Mouse (Mus musculus): Measurements from ENCODE around the gene Usf1. TPM values are rescaled to one million over a fixed set of nuclear protein-coding genes. Genes with fewer than 3 reads are reported as not detected.

Gene Usf1
- polyA plus RNA-seq, 1 experiment = 87.8 TPM

DNA sequence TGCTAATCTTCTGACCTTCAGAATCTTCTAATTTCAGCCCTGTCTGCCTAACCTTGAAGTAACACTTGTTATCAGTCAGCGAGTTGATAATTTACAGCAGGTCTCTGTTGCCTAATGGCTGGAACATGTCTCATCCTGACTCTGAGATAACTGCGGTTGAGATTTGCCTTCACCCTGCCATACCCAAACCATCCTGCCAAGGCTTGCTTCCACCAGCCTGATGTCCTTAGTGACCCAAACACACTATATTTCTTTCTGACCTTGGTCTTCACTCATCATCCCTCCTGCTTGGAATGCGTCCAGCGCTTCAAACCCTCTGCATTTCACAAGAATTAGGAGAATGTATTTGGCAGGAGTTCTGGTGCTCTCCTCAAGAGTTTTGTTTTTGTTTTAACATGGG lies 14.0 kb downstream of the Usf1 start:
- TF ChIP-seq POLR2A (IDR thresholded peaks at IDR 0.05; ENCODE audit: low read depth, low read length) (no peak), CTCF (IDR thresholded peaks at IDR 0.05; ENCODE audit: extremely low read depth, insufficient read length, insufficient replicate concordance, low read depth, low read length) (no peak)
- H3K4me3 ChIP-seq (ENCODE audit: low read depth, low read length) = no peak overlapping the region
- H3K36me3 ChIP-seq (ENCODE audit: control insufficient read depth, insufficient read depth, low read length) = peaks cover 3% of the 10 kb centered on the region; the same call in 1 of the 2 replicates
- H3K4me1 ChIP-seq (ENCODE audit: control insufficient read depth, insufficient read depth, insufficient read length, low read length) = peaks cover 5% of the 10 kb centered on the region; the same call in 1 of the 2 replicates
- 25% methylated on average over 4 of the region's 4 CpGs for WGBS
- no peaks in the 10 kb centered on the region for H3K27me3 ChIP-seq (ENCODE audit: control insufficient read depth, insufficient read depth, low read length)
- peak overlapping the region; percentile 73 for H3K27ac ChIP-seq (ENCODE audit: insufficient read depth, low read depth, low read length)

DNA sequence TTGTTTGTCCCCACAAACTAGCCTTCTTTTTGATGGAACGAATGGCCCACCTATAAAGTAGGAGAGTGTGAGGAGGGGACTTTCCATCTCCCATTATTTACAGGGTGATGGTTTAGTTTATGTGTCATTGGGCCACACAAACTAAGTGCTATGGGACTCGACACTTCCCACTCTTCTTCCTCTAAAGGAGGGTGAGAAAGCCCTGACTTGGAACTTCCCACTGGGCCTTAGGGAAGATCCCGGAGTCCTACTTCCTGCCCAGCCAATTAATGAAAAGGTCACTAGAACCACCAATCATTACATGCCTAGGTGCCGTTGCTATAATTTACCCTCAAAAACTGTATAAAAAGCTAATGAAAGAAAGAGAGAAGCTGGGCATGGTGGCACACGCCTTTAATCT lies 21.0 kb downstream of the Usf1 start:
- H3K4me1 ChIP-seq (ENCODE audit: control insufficient read depth, insufficient read depth, insufficient read length, low read length) = peaks cover 8% of the 10 kb centered on the region; the same call in 1 of the 2 replicates
- H3K4me3 ChIP-seq (ENCODE audit: low read depth, low read length) = no peak overlapping the region
- WGBS = 83% methylated on average over 5 of the region's 5 CpGs
- no peaks in the 10 kb centered on the region for H3K36me3 ChIP-seq (ENCODE audit: control insufficient read depth, insufficient read depth, low read length)
- TF ChIP-seq POLR2A (IDR thresholded peaks at IDR 0.05; ENCODE audit: low read depth, low read length) (no peak), CTCF (IDR thresholded peaks at IDR 0.05; ENCODE audit: extremely low read depth, insufficient read length, insufficient replicate concordance, low read depth, low read length) (no peak)
- H3K27ac ChIP-seq (ENCODE audit: insufficient read depth, low read depth, low read length) = no peak overlapping the region
- no peaks in the 10 kb centered on the region for H3K27me3 ChIP-seq (ENCODE audit: control insufficient read depth, insufficient read depth, low read length)

DNA sequence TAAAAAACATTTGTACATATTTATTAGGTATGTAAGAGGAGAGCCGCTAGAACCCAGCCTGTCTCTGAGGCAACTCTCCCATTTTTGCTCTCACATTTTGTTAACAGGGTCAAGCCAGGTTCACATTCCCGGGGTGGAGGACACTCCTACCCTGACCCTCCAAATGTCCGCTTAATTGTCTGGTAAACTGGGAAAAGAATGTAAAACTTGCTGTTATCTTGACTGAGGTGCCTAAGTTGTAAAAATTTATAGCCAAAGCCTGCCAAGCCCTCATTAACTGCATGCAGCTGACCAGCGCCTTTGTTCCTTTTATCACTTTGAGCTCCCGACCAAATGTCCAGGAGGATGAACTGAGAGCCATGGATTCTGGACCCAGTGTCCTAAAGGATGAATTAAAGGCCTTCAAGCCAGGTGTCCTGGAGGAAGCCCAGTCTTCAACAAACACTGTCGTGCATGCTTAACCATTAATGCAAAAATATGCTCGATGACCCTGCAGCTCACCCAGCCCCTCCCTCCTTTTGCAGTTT lies 24.2 kb downstream of the Usf1 start:
- Histone ChIP-seq H3K27me3 (ENCODE audit: control insufficient read depth, insufficient read depth, low read length) (no peaks in the 10 kb centered on the region), H3K4me3 (ENCODE audit: low read depth, low read length) (no peak overlapping the region), H3K27ac (ENCODE audit: insufficient read depth, low read depth, low read length) (no peak overlapping the region), H3K4me1 (ENCODE audit: control insufficient read depth, insufficient read depth, insufficient read length, low read length) (peaks cover 11% of the 10 kb centered on the region), H3K36me3 (ENCODE audit: control insufficient read depth, insufficient read depth, low read length) (no peaks in the 10 kb centered on the region)
- TF ChIP-seq CTCF (IDR thresholded peaks at IDR 0.05; ENCODE audit: extremely low read depth, insufficient read length, insufficient replicate concordance, low read depth, low read length) (no peak), POLR2A (IDR thresholded peaks at IDR 0.05; ENCODE audit: low read depth, low read length) (no peak)
- WGBS = 23% methylated on average over 7 of the region's 7 CpGs

DNA sequence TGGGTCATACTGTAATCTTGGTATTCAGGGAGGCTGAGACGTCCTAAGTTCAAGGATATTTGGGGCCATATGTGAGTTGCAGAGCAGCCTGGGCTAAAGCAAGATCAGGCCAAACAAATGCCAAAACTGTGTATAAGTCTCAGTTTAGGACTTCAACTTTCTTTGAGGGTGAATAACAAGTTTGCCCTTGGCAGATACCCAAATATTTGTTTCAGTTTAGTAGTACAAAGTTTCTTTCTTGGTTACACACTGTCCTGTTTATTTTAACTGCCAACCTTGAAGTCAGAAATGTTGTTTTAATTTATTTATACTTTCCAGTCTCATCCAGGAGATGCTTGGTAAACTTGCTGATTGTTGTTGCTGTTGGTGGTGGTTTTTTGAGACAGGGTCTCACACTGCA lies 24.9 kb downstream of the Usf1 start:
- WGBS = 32% methylated on average over 1 of the region's 1 CpGs
- peaks cover 13% of the 10 kb centered on the region for H3K4me1 ChIP-seq (ENCODE audit: control insufficient read depth, insufficient read depth, insufficient read length, low read length)
- no peak overlapping the region for H3K4me3 ChIP-seq (ENCODE audit: low read depth, low read length)
- no peaks in the 10 kb centered on the region for H3K27me3 ChIP-seq (ENCODE audit: control insufficient read depth, insufficient read depth, low read length)
- H3K27ac ChIP-seq (ENCODE audit: insufficient read depth, low read depth, low read length) = no peak overlapping the region
- H3K36me3 ChIP-seq (ENCODE audit: control insufficient read depth, insufficient read depth, low read length) = no peaks in the 10 kb centered on the region
- TF ChIP-seq CTCF (IDR thresholded peaks at IDR 0.05; ENCODE audit: extremely low read depth, insufficient read length, insufficient replicate concordance, low read depth, low read length) (no peak), POLR2A (IDR thresholded peaks at IDR 0.05; ENCODE audit: low read depth, low read length) (no peak)

DNA sequence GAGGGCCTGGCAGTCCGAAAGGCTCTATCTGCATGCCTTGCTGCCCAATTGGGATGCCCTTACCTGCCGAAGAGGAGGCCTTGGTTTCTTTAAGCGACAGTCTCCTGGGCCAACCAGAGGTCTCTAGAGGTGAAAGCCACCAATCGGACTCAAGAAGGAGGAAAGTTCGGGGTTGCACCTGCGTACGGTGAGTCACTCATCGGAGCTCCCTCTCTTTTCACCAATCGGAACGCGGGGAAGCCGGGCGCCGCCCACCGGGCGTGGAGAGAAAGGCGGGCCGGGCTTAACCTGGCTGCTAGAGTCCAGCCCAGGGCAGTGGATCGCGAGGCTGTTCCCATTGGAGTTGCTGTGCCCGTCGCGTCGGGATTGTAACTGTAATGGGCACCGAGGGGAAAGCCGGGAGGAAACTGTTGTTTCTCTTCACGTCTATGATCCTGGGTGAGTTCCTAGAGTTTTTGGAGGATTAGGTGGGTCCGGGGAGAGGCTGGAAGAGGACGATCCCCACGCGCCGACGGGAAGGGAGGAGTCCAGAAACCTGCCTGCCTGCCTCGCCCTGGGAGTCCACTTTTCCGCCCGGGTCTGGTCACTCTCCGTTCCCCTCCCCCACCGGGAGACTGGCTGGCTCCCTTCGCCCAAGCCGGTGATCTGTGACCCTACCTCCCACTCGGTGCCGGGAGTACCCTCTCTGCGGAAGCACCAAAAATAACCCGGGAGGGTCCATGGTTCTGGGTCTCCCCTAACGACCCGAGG lies 26.3 kb downstream of the Usf1 start, which contains the start of gene F11r:
F11r (plus strand) TSS at position 272 of the 750 bp plus-strand sequence.
- Histone ChIP-seq H3K27ac (ENCODE audit: insufficient read depth, low read depth, low read length) (peak within 1 kb of the TSS; percentile 96), H3K36me3 (ENCODE audit: control insufficient read depth, insufficient read depth, low read length) (no peaks in the 10 kb centered on the region), H3K27me3 (ENCODE audit: control insufficient read depth, insufficient read depth, low read length) (no peaks in the 10 kb centered on the region), H3K4me1 (ENCODE audit: control insufficient read depth, insufficient read depth, insufficient read length, low read length) (peaks cover 18% of the 10 kb centered on the region), H3K4me3 (ENCODE audit: low read depth, low read length) (peak within 1 kb of the TSS; percentile 78)
- WGBS = under 1% methylated on average over 46 of the region's 46 CpGs
- peak; percentile 97 for TF ChIP-seq POLR2A (IDR thresholded peaks at IDR 0.05; ENCODE audit: low read depth, low read length)
- no peak for TF ChIP-seq CTCF (IDR thresholded peaks at IDR 0.05; ENCODE audit: extremely low read depth, insufficient read length, insufficient replicate concordance, low read depth, low read length)

DNA sequence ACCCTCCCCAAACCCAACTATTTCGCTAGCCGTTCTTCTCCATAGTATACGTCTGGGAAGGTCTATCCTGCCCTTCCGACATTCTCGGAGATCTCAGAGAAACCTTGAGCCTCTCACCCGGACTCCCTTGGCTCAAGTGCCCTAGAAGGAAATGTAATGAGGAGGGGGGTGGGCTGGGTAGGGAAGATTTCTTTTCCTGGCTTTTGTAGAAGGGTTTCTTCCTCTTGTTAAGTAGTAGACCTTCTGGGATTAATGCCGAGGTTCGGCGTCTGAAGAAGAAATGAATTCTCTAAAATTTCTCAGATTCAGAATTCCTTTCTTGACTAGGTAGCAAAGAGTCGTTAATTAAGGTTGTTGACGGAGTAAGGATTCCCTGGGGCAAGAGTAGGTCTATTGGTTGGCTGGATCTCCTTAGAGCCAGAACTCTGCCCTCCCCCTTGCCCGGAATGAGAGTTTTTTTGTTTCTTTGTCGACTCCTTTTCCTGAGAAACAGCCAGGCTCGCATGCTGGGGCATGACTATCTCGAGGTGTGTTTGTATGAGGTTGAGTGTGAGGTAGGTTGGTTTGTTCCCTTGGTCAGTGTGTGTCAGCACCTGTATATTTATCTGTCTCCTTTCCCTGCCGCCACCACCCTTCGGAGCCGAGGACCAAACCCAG lies 27.0 kb downstream of the Usf1 start:
- Histone ChIP-seq H3K4me3 (ENCODE audit: low read depth, low read length) (peak overlapping the region; percentile 78), H3K27ac (ENCODE audit: insufficient read depth, low read depth, low read length) (peak overlapping the region; percentile 96), H3K27me3 (ENCODE audit: control insufficient read depth, insufficient read depth, low read length) (no peaks in the 10 kb centered on the region), H3K36me3 (ENCODE audit: control insufficient read depth, insufficient read depth, low read length) (no peaks in the 10 kb centered on the region), H3K4me1 (ENCODE audit: control insufficient read depth, insufficient read depth, insufficient read length, low read length) (peaks cover 24% of the 10 kb centered on the region)
- WGBS = 3% methylated on average over 18 of the region's 18 CpGs
- TF ChIP-seq CTCF (IDR thresholded peaks at IDR 0.05; ENCODE audit: extremely low read depth, insufficient read length, insufficient replicate concordance, low read depth, low read length) = no peak
- TF ChIP-seq POLR2A (IDR thresholded peaks at IDR 0.05; ENCODE audit: low read depth, low read length) = no peak

DNA sequence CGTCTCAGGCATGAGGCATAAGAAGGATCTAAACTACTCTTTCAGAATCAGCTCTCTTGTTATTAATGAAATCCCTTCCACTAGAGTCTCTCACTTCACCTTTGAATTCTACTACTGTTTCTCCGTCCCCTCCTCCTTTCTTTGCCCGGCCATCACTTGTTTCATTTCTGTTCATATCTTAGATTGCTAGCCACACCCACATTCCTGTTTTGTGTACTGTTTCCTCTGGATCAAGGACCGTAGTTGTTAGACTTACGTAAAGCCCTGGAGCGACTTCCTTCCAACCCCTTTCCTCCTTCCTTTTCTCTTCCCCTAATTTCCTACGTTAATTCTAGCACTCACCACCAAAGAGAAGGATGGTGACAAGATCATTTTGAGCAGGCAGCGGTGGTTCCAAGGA lies 28.0 kb downstream of the Usf1 start:
- H3K36me3 ChIP-seq (ENCODE audit: control insufficient read depth, insufficient read depth, low read length) = no peaks in the 10 kb centered on the region
- H3K4me1 ChIP-seq (ENCODE audit: control insufficient read depth, insufficient read depth, insufficient read length, low read length) = peaks cover 24% of the 10 kb centered on the region
- H3K4me3 ChIP-seq (ENCODE audit: low read depth, low read length) = peak overlapping the region; percentile 61
- no peaks in the 10 kb centered on the region for H3K27me3 ChIP-seq (ENCODE audit: control insufficient read depth, insufficient read depth, low read length)
- H3K27ac ChIP-seq (ENCODE audit: insufficient read depth, low read depth, low read length) = peak overlapping the region; percentile 96
- WGBS = 12% methylated on average over 8 of the region's 8 CpGs
- no peak for TF ChIP-seq POLR2A (IDR thresholded peaks at IDR 0.05; ENCODE audit: low read depth, low read length)
- no peak for TF ChIP-seq CTCF (IDR thresholded peaks at IDR 0.05; ENCODE audit: extremely low read depth, insufficient read length, insufficient replicate concordance, low read depth, low read length)

Data from small intestine, adult 2 months (tissue).